Mouse (Mus musculus): Measurements from ENCODE around the gene Txndc15.
A peak's percentile ranks its signal among the peaks of the same experiment; 100 is the strongest.
"Not testable (repeated sequence)": the region's sequence is repeated elsewhere in the genome, so short reads cannot be mapped to it uniquely, and the experiment has no call there.

Txndc15 gene

GRCm38 (mm10) chr13:55714501-55715166 is at the start of gene Txndc15:
TSS of gene Txndc15 (plus strand) at chr13:55714650.
- DNase-seq (ENCODE audit: low read depth, low spot score) = no peak

DNA sequence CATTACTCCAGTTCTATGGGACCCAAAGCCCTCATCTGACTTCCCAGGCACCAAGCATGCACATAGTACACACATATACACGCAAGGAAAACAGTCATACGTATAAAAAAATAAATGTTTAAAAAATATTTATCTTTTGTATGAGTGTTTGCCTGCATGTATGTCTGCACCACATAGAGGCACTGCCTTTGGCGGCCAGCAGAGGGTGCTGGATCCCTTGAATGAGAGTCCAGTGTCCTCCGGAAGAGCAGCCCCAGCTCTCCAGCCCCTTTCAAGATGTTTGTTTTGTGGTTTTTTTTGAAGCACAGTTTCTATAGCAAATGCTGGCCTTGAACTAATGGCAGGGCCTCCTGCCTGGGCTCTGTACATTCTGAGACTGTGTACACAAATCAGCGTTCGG is 45.9 kb upstream of the Txndc15 start:
- no peak for DNase-seq (ENCODE audit: low read depth, low spot score)

DNA sequence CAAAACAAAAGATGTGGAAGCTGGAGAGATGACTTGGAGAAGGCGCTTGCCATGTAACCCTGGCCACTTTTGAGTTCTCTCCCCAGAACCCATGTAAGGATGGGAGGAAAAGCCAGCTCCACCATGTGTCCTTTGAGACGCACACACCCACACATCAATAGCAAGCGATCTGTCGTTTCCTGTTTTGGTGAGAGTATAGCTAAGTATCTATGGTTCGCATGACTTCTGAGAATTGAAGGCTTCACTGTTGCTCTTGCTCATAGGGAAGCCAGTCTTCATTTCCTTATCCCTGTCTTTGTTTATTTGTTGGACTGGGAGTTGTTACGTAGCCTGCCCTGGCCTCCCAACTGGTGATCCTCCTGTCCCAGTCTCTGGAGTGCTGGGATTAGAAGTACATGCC is 41.7 kb upstream of the Txndc15 start:
- DNase-seq (ENCODE audit: low read depth, low spot score) = no peak

GRCm38 (mm10) chr13:55677364-55677763 is 37.1 kb upstream of the Txndc15 start:
- DNase-seq (ENCODE audit: low read depth, low spot score) = no peak

GRCm38 (mm10) chr13:55682201-55682600 is 32.2 kb upstream of the Txndc15 start:
- no peak for DNase-seq (ENCODE audit: low read depth, low spot score)

DNA sequence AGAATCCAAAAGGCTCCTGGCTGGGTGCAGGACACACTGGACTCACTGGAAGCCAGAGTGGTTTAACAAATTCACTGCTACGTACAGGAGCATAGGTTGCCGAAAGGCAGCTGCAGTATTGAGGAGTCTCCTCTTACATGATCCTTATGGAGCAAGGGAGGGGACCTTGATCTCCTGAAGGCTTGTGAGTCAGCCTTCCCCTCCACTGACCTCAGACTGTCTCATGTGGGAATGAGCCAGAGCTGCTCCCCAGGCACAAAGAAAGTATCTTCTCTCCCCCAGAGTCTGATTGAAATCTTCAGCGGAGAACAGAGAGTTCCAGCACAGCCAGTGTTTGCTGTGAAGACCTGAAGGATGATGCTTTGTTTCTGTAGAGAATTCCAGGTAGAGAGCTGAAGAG is 30.9 kb upstream of the Txndc15 start:
- DNase-seq (ENCODE audit: low read depth, low spot score) = no peak

DNA sequence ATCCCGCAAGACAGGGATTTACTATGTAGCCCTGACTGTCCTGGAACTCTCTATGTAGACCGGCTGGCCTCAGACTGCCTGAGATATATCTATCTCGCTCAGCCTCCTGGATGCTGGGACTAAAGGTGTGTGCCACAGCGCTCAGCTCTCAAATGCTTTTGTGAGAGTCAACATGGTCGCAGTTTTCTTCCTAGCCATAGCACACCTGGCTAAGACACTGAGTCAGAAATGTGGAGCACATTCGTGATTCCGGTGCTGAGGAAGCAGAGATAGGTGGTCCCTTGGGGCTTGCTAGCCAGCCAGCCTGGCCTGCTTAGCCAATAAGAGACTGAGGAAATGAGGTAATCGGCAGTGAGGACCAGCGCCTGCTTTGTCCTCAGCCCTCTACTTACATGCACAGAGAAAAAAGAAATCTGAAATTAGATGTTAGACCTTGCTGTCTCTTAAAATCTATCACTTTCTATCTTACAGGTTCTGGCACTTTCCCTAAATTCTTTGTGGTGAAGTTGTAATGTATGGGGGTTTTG is 28.3 kb upstream of the Txndc15 start:
- DNase-seq (ENCODE audit: low read depth, low spot score) = no peak

GRCm38 (mm10) chr13:55687927-55688602 is 26.4 kb upstream of the Txndc15 start:
- no peak for DNase-seq (ENCODE audit: low read depth, low spot score)

- DNase-seq (ENCODE audit: low read depth, low spot score) = peak; percentile 67
These were observed 21.8 kb upstream of the Txndc15 start, which contains the start of gene B230219D22Rik for GRCm38 (mm10) chr13:55692535-55693242. TSS of gene B230219D22Rik (plus strand) at chr13:55693124.

DNA sequence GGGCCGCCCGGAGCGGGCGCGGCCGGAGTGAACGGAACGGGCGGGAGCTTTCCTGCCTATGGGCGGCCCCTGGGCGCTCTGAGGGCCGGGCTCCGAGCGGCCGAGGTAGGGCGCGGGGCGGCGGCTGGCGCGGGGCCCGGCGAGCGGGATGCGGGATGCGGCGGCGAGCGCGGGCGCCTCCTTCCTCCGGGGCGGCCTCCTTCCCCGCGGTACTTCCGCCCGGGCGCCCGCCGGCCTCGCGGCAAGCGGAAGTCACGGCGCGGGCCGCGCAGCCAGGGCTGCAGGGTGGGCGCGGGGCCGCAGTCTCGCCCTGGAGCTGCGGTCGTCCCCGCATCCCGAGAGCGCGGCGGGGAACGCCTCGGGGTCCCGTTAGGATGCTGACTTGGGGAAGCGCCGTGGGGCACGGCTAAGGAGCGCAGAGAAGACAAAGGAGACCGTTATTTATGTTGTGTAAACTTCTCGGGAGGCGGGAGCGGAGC is 21.2 kb upstream of the Txndc15 start:
- peak; percentile 1 for DNase-seq (ENCODE audit: low read depth, low spot score)

DNA sequence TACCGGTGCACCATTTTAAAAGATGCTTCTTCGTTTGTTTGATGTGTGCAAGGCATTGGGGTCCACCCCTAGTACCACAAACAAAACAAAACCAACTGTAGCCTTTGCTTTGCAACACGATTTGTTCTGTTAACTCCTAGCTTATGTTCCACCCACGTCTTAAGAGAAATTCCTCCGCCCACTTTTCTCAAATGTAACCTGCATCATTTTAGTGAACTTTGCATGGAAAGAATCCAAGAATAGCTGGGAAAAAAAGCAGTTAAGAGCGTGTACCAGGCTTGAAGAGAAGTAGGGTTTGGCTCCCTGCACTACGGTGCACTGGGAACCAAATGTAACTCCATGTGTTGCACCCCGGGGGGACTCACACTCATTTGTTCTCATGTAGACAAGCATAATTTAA is 20.3 kb upstream of the Txndc15 start:
- DNase-seq (ENCODE audit: low read depth, low spot score) = peak; percentile 15

- not testable (repeated sequence) for DNase-seq (ENCODE audit: low read depth, low spot score)
These were observed 18.5 kb upstream of the Txndc15 start for GRCm38 (mm10) chr13:55695989-55696388.

- no peak for DNase-seq (ENCODE audit: low read depth, low spot score)
These were observed 10.1 kb upstream of the Txndc15 start for GRCm38 (mm10) chr13:55704301-55704700.

DNA sequence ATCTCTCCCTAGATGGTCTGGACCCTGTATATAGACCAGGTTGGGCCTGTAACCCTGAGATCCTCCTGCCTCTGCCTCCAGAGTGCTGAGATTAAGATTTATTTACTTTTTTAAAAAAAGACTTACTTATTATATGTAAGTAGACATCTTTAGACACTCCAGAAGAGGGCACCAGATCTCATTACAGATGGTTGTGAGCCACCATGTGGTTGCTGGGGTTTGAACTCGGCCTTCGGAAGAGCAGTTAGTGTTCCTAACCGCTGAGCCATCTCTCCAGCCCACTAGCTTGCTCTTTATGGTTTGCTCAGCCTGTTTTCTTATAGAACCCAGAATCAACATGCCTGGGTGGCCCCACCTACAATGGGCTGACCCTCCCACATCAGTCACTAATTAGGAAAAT is 1.6 kb upstream of the Txndc15 start:
- DNase-seq (ENCODE audit: low read depth, low spot score) = no peak

GRCm38 (mm10) chr13:55715167-55715512 is 690 bp downstream of the Txndc15 start:
- no peak for DNase-seq (ENCODE audit: low read depth, low spot score)

- DNase-seq (ENCODE audit: low read depth, low spot score) = no peak
These were observed 1.6 kb downstream of the Txndc15 start for GRCm38 (mm10) chr13:55715908-55716510.

- DNase-seq (ENCODE audit: low read depth, low spot score) = no peak
These were observed 7.1 kb downstream of the Txndc15 start for GRCm38 (mm10) chr13:55721516-55721915.

GRCm38 (mm10) chr13:55721995-55722394 is 7.5 kb downstream of the Txndc15 start:
- no peak for DNase-seq (ENCODE audit: low read depth, low spot score)

- no peak for DNase-seq (ENCODE audit: low read depth, low spot score)
These were observed 12.2 kb downstream of the Txndc15 start for GRCm38 (mm10) chr13:55726598-55727119.

DNA sequence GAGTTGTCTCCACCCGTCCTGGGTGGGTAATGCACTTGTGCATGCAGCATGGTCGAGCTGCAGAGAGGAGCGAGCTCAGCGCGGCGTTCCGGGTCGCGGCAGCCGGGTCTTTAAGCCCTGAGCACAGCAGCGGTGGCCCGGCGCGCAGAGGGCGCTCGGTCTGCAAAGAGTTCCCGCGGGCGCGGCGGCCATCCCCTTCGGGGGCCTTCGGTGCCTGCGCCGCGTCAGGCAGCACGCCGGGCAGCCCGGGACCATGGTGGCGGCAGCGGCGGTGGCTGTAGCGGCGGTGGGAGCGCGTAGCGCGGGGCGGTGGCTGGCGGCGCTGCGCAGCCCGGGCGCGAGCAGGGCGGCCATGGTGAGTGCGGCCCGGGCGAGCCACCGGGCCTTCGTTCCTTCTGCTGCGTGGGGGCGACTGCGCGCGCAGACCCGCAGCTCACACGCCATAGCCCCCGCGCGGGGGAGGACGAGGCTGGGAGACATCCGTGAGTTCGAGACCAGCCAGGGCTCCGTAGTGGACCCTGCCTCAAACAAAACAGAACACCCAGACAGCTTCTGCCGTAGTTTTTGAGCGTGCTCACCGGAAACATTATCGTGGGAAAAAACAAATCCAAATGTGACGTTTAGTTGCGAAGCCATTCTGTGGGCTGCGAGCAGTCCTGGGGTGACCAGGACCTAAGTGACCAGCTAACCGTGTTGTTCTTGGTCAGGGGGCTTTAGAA is 12.8 kb downstream of the Txndc15 start, which contains the start of gene Pcbd2:
Gene Pcbd2, plus strand, starts transcription at position 249 of the 719 bp plus-strand sequence.
- no peak for DNase-seq (ENCODE audit: low read depth, low spot score)

DNA sequence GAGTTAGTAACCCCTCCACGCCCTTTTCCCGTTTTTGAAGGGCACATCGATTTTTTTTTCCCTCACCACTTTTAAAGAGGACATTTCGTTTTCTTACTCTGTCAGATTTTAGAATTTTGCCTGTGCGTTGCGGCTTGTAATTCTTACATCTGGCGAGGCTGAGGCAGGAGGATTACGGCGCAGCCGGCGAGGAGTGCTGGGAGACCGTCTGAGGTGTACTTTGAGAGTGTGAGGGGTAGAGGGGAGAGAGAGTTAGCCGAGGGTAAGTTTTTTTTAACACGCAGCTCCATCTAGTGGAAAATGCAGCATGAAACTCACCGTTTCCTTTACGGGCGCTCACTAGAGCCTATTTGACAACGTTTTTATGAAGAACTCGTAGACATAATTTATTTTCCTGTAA is 13.4 kb downstream of the Txndc15 start:
- DNase-seq (ENCODE audit: low read depth, low spot score) = peak; percentile 78

All from telencephalon, adult 2 months (tissue).